Mouse (Mus musculus) forebrain, embryonic 15.5 days (tissue): ENCODE results near the gene St6galnac3. TPM values are rescaled to one million over a fixed set of nuclear protein-coding genes. Genes with fewer than 3 reads are reported as not detected.

ENCODE experiments used
- ATAC-seq: fragments of 200-750 bp; cut with Nextera tagmentation; replicated peaks from 2 replicates; pipeline ENCODE4 v1.8.0; 2017; ENCODE audit warnings: mild to moderate bottlenecking, moderate TSS enrichment, moderate library complexity
- H3K27ac ChIP-seq: fragments of 300-500 bp; sonication (generic); replicated peaks from 2 replicates; pipeline ENCODE4 v1.5.1; 2015; ENCODE audit warnings: mild to moderate bottlenecking, inconsistent platforms
- H3K27me3 ChIP-seq: fragments of 300-500 bp; sonication (generic); 2 replicates; pipeline ENCODE4 v1.6.1; 2015; ENCODE audit warnings: inconsistent platforms
- H3K36me3 ChIP-seq: fragments of 300-500 bp; sonication (generic); 2 replicates; pipeline ENCODE4 v1.6.1; 2015; ENCODE audit warnings: mild to moderate bottlenecking, inconsistent platforms
- H3K4me1 ChIP-seq: fragments of 300-500 bp; sonication (generic); 2 replicates; pipeline ENCODE4 v1.6.1; 2015; ENCODE audit warnings: inconsistent platforms
- H3K4me2 ChIP-seq: fragments of 300-500 bp; sonication (generic); replicated peaks from 2 replicates; pipeline ENCODE4 v1.6.1; 2015; ENCODE audit warnings: mild to moderate bottlenecking, inconsistent platforms
- H3K4me3 ChIP-seq: fragments of 300-500 bp; sonication (generic); 2 replicates; pipeline ENCODE4 v1.5.1; 2015; ENCODE audit warnings: mild to moderate bottlenecking, inconsistent platforms
- H3K9ac ChIP-seq: fragments of 300-500 bp; sonication (generic); replicated peaks from 2 replicates; pipeline ENCODE4 v1.6.1; 2015; ENCODE audit warnings: mild to moderate bottlenecking, inconsistent platforms
- H3K9me3 ChIP-seq: fragments of 300-500 bp; sonication (generic); 2 replicates; pipeline ENCODE4 v1.6.1; 2016; ENCODE audit warnings: inconsistent platforms
- WGBS: fragments of 180-500 bp; shearing (Covaris S2); methylation state at CpG from one replicate; pipeline ENCODE4 v1.1.7; 2015; ENCODE audit warnings: mixed read lengths; 5-methylcytosine and 5-hydroxymethylcytosine counted together
- polyA plus RNA-seq: library from polyadenylated mRNA; unstranded; fragments of >200 nt; fragmentation: Nextera tagmentation; extraction: Ambion mirVana; gene quantifications from 2 replicates; pipeline ENCODE4 v1.2.1, GENCODE M21; 2015

St6galnac3 gene
- polyA plus RNA-seq, 1 experiment from 2014 or later = 24.5 TPM

DNA sequence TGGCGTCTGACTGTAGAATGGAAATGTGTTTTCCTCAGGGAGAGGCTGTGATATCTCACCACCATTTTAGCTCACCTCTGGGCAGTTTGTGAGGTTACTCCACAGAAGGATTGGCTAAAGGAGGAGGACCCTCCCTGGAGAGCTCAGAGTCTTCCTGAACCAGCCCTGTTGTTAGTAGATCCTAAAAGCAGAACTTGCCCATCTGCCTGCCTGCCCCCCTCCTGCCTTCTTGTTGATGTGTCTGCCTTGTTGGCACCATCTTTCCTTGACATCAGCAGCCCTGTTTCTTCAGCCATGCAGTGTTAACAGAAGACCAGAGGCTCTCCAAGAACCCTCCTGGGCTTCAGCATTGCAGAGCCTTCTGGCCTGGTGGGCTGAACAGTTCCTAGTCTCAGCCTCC lies 18.1 kb downstream of the St6galnac3 start:
- Histone ChIP-seq H3K4me2 (no peak overlapping the region), H3K27ac (no peak overlapping the region), H3K4me1 (peaks cover 3% of the 10 kb centered on the region; the same call in 1 of the 2 replicates), H3K4me3 (no peak overlapping the region), H3K9me3 (no peaks in the 10 kb centered on the region), H3K27me3 (no peaks in the 10 kb centered on the region), H3K9ac (no peak overlapping the region), H3K36me3 (no peaks in the 10 kb centered on the region)
- no peak for ATAC-seq
- 90% methylated on average over 1 of the region's 1 CpGs for WGBS

DNA sequence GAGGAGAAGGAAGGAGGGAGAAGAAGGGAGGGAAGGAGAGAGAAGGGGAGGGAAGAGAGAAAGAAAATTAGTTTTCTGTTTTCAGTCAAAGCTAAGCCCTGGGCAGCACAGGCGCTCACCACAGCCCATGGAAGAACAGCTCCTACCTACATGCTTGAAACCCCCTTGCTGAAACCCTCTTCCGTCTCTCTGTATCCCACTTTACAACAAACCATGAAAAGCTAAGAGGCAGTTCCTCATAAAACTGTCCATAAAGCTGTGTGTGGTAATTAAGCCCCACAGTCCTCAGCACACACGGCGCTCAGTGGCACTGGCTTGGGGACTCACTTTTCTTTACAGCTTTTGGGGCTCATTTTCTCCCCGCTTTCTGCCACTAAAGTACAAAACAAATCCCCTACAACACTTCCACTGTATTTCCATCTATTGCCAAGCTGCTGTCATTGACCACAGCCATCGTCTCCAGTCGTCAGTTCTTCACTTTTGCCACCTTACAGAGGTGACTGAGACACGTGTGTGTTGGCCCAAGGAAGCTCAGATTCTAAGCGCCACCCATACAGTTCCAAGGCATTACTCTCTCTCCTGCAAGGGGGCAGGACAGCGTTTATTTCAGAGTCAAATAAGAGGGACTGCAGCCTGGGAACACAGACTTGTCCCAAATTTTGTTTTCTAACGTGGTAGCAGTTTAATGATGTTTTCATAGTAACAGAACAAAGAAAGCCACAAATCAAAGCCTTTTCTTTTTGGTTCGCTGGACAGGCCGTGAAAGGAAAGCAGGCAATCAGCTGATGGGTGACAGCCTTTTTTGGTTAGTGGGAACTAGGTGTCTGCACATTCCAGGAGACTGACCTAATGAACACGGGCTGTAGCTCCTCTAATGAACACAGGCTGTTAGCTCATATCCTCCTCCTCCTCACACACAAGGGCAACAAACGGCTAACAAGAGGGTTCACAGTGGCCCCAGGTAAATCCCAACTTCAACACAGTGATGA lies 22.9 kb downstream of the St6galnac3 start:
- Histone ChIP-seq H3K36me3 (no peaks in the 10 kb centered on the region), H3K4me3 (no peak overlapping the region), H3K9ac (no peak overlapping the region), H3K27me3 (no peaks in the 10 kb centered on the region), H3K27ac (no peak overlapping the region), H3K4me1 (peaks cover 3% of the 10 kb centered on the region; the same call in 1 of the 2 replicates), H3K4me2 (no peak overlapping the region), H3K9me3 (no peaks in the 10 kb centered on the region)
- no peak for ATAC-seq
- WGBS = 22% methylated on average over 15 of the region's 15 CpGs

DNA sequence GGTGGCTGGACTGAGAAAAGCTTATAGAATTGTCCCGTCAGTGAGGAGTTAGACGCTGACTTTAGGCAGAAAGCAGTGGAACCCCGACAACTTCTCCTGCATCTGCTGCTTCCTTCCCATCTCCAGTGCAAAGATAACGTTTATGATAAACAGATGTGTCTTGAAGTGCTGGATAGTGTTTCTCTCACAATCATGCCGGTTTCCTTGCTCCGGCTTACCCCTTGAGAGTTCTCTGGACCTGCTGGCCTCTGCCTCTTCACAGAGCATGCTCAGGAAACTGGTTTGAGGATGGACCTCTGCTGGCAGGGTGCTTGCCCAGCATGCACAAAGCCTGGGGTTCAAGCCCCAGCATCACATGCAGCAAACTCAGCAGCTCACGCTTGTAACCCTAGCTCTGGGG lies 23.8 kb downstream of the St6galnac3 start:
- ATAC-seq = no peak
- Histone ChIP-seq H3K4me1 (peaks cover 3% of the 10 kb centered on the region; the same call in 1 of the 2 replicates), H3K27ac (no peak overlapping the region), H3K27me3 (no peaks in the 10 kb centered on the region), H3K4me2 (no peak overlapping the region), H3K9ac (no peak overlapping the region), H3K9me3 (no peaks in the 10 kb centered on the region), H3K4me3 (no peak overlapping the region), H3K36me3 (no peaks in the 10 kb centered on the region)
- 82% methylated on average over 7 of the region's 7 CpGs for WGBS

DNA sequence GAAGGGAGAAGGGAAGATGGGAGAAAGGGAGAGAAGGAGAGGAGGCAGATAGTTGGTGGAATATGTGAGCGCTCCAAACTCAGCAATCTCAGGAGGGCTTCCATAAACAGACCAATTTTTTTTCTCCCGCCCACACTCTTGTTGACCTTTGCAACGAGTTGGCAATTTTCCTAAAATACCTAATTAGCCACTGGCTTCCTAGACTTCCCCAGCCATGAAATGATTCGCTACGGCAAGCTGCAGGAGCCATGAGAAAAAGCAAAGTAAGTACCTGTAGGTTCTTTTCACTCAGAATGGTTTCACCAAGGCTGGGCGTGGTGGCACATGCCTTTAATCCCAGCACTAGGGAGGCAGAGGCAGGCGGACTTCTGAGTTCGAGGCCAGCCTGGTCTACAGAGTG lies 25.9 kb downstream of the St6galnac3 start:
- Histone ChIP-seq H3K9me3 (no peaks in the 10 kb centered on the region), H3K36me3 (no peaks in the 10 kb centered on the region), H3K27ac (no peak overlapping the region), H3K4me3 (no peak overlapping the region), H3K9ac (no peak overlapping the region), H3K27me3 (no peaks in the 10 kb centered on the region), H3K4me1 (peaks cover 3% of the 10 kb centered on the region; the same call in 1 of the 2 replicates), H3K4me2 (no peak overlapping the region)
- WGBS = 71% methylated on average over 8 of the region's 8 CpGs
- ATAC-seq = no peak

DNA sequence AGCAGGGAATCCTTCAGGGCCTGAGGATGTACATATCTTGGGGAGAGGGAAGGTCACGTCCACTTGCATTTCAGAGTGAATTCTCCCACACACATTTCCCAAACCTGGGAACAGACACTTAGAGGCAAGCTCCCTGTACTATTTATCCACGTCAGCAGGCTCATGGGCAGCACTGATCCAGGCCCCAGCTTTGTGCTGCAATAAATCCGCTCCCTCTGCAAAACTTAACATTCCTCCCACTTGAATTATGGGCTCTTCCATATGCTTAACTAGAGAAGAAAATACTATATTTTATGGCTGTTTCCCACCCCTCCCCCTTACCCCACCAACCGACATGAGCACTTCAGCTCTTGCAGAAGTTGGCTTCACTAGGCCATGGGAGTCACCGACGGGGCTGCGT lies 32.0 kb downstream of the St6galnac3 start:
- Histone ChIP-seq H3K9ac (no peak overlapping the region), H3K9me3 (no peaks in the 10 kb centered on the region), H3K27me3 (no peaks in the 10 kb centered on the region), H3K36me3 (no peaks in the 10 kb centered on the region), H3K4me3 (no peak overlapping the region), H3K27ac (no peak overlapping the region), H3K4me2 (no peak overlapping the region), H3K4me1 (no peaks in the 10 kb centered on the region)
- WGBS = 89% methylated on average over 7 of the region's 7 CpGs
- no peak for ATAC-seq

DNA sequence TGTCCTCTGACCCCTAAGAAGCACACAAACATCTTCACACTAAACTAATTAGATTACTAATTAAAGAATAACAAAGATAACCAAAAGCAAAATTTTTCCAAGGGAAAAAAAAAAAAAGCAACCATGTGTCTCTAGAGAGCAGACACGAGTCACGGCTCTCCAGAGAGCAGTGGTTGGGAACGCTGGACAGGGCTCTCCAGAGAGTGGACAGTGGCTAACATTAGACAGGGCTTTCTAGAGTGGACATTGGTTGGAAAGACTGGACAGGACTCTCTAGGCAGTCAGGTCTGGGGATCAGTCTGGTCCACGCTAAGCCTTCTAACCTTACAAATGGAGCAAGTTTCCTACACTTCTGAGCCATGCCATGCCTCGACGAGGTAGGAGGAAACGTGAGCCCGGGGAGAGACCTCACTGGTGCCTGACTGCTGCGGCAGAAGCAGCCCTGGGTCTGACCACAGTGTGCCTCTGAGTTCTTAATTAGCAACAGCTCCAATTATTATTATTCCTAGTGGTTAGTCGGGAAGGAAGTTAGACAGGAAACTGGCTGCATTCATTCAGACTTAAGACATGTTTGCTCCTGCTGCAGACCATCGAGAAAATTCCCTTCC lies 32.7 kb downstream of the St6galnac3 start:
- no peaks in the 10 kb centered on the region for H3K4me1 ChIP-seq
- no peak overlapping the region for H3K27ac ChIP-seq
- no peaks in the 10 kb centered on the region for H3K27me3 ChIP-seq
- ATAC-seq = no peak
- H3K9ac ChIP-seq = no peak overlapping the region
- no peak overlapping the region for H3K4me2 ChIP-seq
- 70% methylated on average over 11 of the region's 11 CpGs for WGBS
- no peaks in the 10 kb centered on the region for H3K9me3 ChIP-seq
- H3K36me3 ChIP-seq = no peaks in the 10 kb centered on the region
- H3K4me3 ChIP-seq = no peak overlapping the region

DNA sequence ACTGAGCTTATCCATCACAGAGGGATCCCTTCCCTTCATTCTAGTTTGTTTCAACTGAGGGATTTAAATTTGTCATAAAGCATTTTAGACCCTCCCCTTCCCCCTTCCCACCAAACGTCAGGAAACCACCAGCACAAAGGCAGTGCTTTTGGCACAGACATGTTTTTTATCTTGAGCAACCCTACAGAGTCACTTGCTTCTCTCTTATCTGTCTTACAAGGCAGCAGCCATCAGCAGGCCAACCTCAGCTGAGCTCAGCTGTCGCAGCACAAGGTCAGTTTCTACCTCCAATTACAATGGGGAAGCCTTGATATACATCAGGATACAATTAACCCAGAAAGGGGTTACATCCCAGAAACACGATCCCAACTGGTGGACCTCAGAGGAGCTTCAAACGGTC lies 33.4 kb downstream of the St6galnac3 start:
- Histone ChIP-seq H3K27me3 (no peaks in the 10 kb centered on the region), H3K4me2 (no peak overlapping the region), H3K9ac (no peak overlapping the region), H3K36me3 (no peaks in the 10 kb centered on the region), H3K4me3 (no peak overlapping the region), H3K4me1 (no peaks in the 10 kb centered on the region), H3K27ac (no peak overlapping the region), H3K9me3 (no peaks in the 10 kb centered on the region)
- ATAC-seq = no peak
- WGBS = 58% methylated on average over 4 of the region's 4 CpGs

DNA sequence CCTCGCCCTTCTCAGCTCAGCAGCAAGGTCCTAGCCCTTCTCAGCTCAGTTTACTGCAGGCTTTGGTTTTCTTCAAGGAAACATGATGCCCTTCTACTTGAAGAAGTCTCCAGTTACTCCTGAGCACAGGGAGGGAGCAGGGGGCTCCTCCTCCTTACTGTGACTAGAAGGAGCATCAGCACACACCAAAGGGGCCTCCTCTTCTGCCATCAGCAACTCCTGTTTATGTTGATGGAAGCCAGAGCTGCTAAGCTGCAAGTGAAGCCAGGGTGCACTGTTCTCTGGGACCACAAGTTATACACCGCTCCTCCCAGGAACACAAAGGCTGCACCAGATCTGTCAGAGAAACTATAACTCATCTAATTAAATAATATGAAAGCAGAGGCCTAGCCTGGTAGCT lies 34.4 kb downstream of the St6galnac3 start:
- Histone ChIP-seq H3K36me3 (no peaks in the 10 kb centered on the region), H3K4me3 (no peak overlapping the region), H3K4me1 (no peaks in the 10 kb centered on the region), H3K9ac (no peak overlapping the region), H3K27me3 (no peaks in the 10 kb centered on the region), H3K27ac (no peak overlapping the region; the same call in 1 of the 2 replicates), H3K9me3 (no peaks in the 10 kb centered on the region), H3K4me2 (no peak overlapping the region)
- WGBS = 83% methylated on average over 2 of the region's 2 CpGs
- no peak for ATAC-seq

DNA sequence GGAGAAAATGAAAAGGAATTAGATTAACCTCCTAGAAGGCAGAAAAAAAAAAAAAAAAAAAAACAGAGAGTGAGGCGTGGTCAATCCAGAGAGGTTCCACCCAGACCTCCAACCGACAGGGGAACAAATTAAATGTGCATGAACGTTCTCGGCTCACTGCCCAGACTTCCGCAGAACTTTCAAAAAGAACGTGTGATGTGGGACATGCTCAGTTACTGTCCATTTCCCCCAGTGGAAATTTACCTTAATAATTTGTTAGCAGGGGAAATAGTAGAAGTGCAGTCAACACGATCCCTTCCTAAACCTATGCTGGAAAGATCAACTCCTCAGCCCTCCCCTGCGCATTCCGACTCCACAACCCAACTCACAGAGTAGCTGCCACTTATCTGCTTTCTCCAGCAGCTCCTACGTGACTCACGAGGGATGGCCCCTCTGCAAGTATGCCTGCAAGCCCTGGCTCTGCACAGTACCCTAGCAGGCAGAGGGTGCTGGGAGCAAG lies 35.1 kb downstream of the St6galnac3 start:
- H3K9me3 ChIP-seq = no peaks in the 10 kb centered on the region
- H3K4me1 ChIP-seq = no peaks in the 10 kb centered on the region
- no peak for ATAC-seq
- no peak overlapping the region for H3K4me3 ChIP-seq
- no peaks in the 10 kb centered on the region for H3K27me3 ChIP-seq
- H3K27ac ChIP-seq = no peak overlapping the region
- H3K36me3 ChIP-seq = no peaks in the 10 kb centered on the region
- H3K4me2 ChIP-seq = no peak overlapping the region
- no peak overlapping the region for H3K9ac ChIP-seq
- WGBS = 76% methylated on average over 11 of the region's 11 CpGs

DNA sequence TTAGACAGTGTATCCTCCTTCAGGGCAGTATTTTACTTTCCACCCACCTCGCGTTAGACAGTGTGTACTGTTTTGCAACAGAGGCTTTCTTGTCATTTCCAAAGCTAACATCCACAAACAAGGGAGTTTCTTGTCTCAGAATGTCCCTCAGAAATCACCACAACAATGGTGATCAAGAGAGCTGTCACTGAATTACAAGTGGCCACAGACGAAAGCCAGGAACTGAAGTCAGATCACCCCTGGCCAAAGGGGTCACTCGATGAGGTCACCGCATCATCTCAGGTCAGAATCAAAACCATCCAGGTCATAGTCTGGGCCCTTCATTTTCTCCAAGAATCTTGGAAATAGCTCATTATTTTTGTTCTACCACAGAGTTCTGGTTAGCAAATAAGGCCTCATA lies 37.1 kb downstream of the St6galnac3 start:
- Histone ChIP-seq H3K27me3 (no peaks in the 10 kb centered on the region), H3K9ac (no peak overlapping the region), H3K9me3 (no peaks in the 10 kb centered on the region), H3K27ac (no peak overlapping the region), H3K36me3 (no peaks in the 10 kb centered on the region), H3K4me3 (no peak overlapping the region), H3K4me1 (no peaks in the 10 kb centered on the region), H3K4me2 (no peak overlapping the region)
- no peak for ATAC-seq
- WGBS = 77% methylated on average over 5 of the region's 5 CpGs

DNA sequence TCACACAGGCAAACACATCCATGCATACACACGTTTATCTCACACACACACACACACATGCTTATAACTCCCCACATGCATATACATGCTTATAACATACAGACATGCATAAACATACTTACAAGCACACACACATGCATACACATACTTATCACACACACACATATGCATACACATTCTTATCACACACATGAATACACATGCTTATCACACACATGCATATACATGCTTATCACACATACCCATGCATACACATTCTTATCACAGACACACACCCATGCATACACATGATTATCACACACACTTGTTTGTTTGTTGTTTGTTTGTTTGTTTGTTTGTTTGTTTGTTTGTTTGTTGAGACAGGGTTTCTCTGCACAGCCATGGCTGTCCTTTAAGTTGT lies 40.1 kb downstream of the St6galnac3 start:
- no peak overlapping the region for H3K4me3 ChIP-seq
- H3K9me3 ChIP-seq = no peaks in the 10 kb centered on the region
- 88% methylated on average over 1 of the region's 1 CpGs for WGBS
- H3K4me1 ChIP-seq = no peaks in the 10 kb centered on the region
- no peaks in the 10 kb centered on the region for H3K36me3 ChIP-seq
- H3K9ac ChIP-seq = no peak overlapping the region
- no peaks in the 10 kb centered on the region for H3K27me3 ChIP-seq
- H3K4me2 ChIP-seq = no peak overlapping the region
- no peak for ATAC-seq
- no peak overlapping the region for H3K27ac ChIP-seq

DNA sequence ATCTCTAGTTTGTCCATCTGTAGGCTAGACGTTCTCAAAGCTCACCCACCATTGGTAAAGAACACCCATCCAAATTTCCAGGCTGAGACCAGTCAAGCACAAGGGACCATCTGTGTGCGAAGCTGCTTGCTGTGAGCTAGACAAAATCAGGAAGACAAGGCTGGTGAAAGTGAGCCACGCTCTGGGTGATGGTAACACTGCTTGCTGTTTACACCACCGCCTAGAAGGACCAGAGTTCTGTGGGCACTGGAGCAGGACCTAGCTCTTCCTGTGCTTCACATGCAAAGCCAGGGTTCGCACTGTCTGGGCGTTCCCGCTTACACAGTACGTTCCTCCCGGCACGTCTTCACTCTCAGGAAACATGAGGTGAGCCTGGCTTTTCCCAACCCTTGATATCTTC lies 42.7 kb downstream of the St6galnac3 start:
- no peak overlapping the region for H3K27ac ChIP-seq
- H3K36me3 ChIP-seq = no peaks in the 10 kb centered on the region
- H3K4me2 ChIP-seq = no peak overlapping the region
- no peaks in the 10 kb centered on the region for H3K9me3 ChIP-seq
- no peaks in the 10 kb centered on the region for H3K4me1 ChIP-seq
- 93% methylated on average over 10 of the region's 10 CpGs for WGBS
- H3K9ac ChIP-seq = no peak overlapping the region
- H3K27me3 ChIP-seq = no peaks in the 10 kb centered on the region
- no peak overlapping the region for H3K4me3 ChIP-seq
- no peak for ATAC-seq
